Mouse (Mus musculus) CH12.LX (cell line): ENCODE results near the gene Ms4a4d. TPM values are rescaled to one million over a fixed set of nuclear protein-coding genes. Genes with fewer than 3 reads are reported as not detected.

ENCODE experiments used
- DNase-seq: peaks from one replicate; pipeline ENCODE4 v3.0.0-alpha.2; 2013; ENCODE audit errors: extremely low read depth
- H3K27ac ChIP-seq: 2 replicates; pipeline ENCODE4 v1.5.1; 2012; ENCODE audit warnings: low read depth, mild to moderate bottlenecking, control low read depth, moderate library complexity; ENCODE audit not compliant: insufficient read depth
- H3K27me3 ChIP-seq: replicated peaks from 2 replicates; pipeline ENCODE3; 2012; ENCODE audit warnings: inconsistent platforms
- H3K36me3 ChIP-seq, 2 experiments: replicated peaks in 1 of 2; 2 replicates each; pipeline versions ENCODE3 to v1.6.1; 2012; ENCODE audit warnings: inconsistent platforms in 1 of 2, low read length in 1 of 2, mild to moderate bottlenecking in 1 of 2, mixed read lengths in 1 of 2, moderate library complexity in 1 of 2; ENCODE audit not compliant: control insufficient read depth in 1 of 2, insufficient read depth in 1 of 2
- H3K4me1 ChIP-seq, 2 experiments: 2 replicates each; pipeline ENCODE4 v1.6.1; 2012; ENCODE audit warnings: inconsistent platforms in 1 of 2, moderate library complexity in 1 of 2; ENCODE audit not compliant: insufficient read depth in 2 of 2, control insufficient read depth in 1 of 2
- H3K4me2 ChIP-seq: 2 replicates; pipeline ENCODE4 v1.6.1; 2012; ENCODE audit warnings: low read depth, mild to moderate bottlenecking, control low read depth; ENCODE audit not compliant: poor library complexity, insufficient read depth, severe bottlenecking
- H3K4me3 ChIP-seq, 3 experiments: fragments of 150-350 bp in 1 of 3; sonication (generic) in 1 of 3; replicated peaks in 1 of 3; 2 replicates each; pipeline versions ENCODE3 to v1.5.1; 2011 to 2012; ENCODE audit warnings: low read depth in 2 of 3, low read length in 2 of 3, mild to moderate bottlenecking in 2 of 3, moderate library complexity in 2 of 3, control low read depth in 1 of 3, improper control_type of control experiment in 1 of 3, inconsistent platforms in 1 of 3, mixed read lengths in 1 of 3; ENCODE audit not compliant: poor library complexity in 1 of 3
- H3K79me2 ChIP-seq: replicated peaks from 2 replicates; pipeline ENCODE4 v1.6.1; 2012; ENCODE audit warnings: mild to moderate bottlenecking, moderate library complexity; ENCODE audit not compliant: control insufficient read depth, poor library complexity, insufficient read depth, severe bottlenecking; ENCODE audit errors: extremely low read depth
- H3K9ac ChIP-seq: 2 replicates; pipeline ENCODE4 v1.6.1; 2012; ENCODE audit warnings: low read depth, mild to moderate bottlenecking, control low read depth, moderate library complexity; ENCODE audit not compliant: insufficient read depth
- H3K9me3 ChIP-seq: replicated peaks from 2 replicates; pipeline ENCODE3; 2012; ENCODE audit warnings: low read length, inconsistent platforms, mixed read lengths
- BHLHE40 ChIP-seq: IDR thresholded peaks from 2 replicates; pipeline ENCODE4 v1.6.1; 2011; ENCODE audit warnings: mild to moderate bottlenecking, low read depth, low read length, improper control_type of control experiment
- CHD1 ChIP-seq: IDR thresholded peaks from 2 replicates; pipeline ENCODE4 v1.6.1; 2012; ENCODE audit warnings: low read depth, low read length, improper control_type of control experiment, inconsistent platforms
- CHD2 ChIP-seq: IDR thresholded peaks from 2 replicates; pipeline ENCODE4 v1.6.1; 2011; ENCODE audit warnings: low read length, improper control_type of control experiment
- ELF1 ChIP-seq: IDR thresholded peaks from 2 replicates; pipeline ENCODE4 v1.6.1; 2014; ENCODE audit warnings: low read depth, mild to moderate bottlenecking, inconsistent platforms, low read length, improper control_type of control experiment
- ETS1 ChIP-seq: conservative IDR thresholded peaks from 2 replicates; pipeline ENCODE4 v1.6.1; 2012; ENCODE audit warnings: low read depth, mild to moderate bottlenecking, inconsistent platforms, low read length, improper control_type of control experiment, moderate library complexity
- GABPA ChIP-seq: IDR thresholded peaks from 2 replicates; pipeline ENCODE4 v1.6.1; 2012; ENCODE audit warnings: low read depth, low read length, improper control_type of control experiment, inconsistent platforms; ENCODE audit not compliant: insufficient replicate concordance
- IRF4 ChIP-seq: IDR thresholded peaks from 2 replicates; pipeline ENCODE4 v1.6.1; 2014; ENCODE audit warnings: low read depth, mild to moderate bottlenecking, inconsistent platforms, low read length, improper control_type of control experiment
- JUND ChIP-seq: conservative IDR thresholded peaks from 2 replicates; pipeline ENCODE4 v1.6.1; 2011; ENCODE audit warnings: low read depth, low read length, improper control_type of control experiment
- MAFK ChIP-seq: IDR thresholded peaks from 2 replicates; pipeline ENCODE4 v1.6.1; 2011; ENCODE audit warnings: low read length, improper control_type of control experiment; ENCODE audit not compliant: insufficient replicate concordance
- MAX ChIP-seq: IDR thresholded peaks from 2 replicates; pipeline ENCODE4 v1.6.1; 2011; ENCODE audit warnings: low read length, improper control_type of control experiment
- MAZ ChIP-seq: IDR thresholded peaks from 2 replicates; pipeline ENCODE4 v1.6.1; 2012; ENCODE audit warnings: low read depth, mild to moderate bottlenecking, inconsistent platforms, low read length, improper control_type of control experiment, moderate library complexity
- MEF2A ChIP-seq: IDR thresholded peaks from 2 replicates; pipeline ENCODE4 v1.6.1; 2014; ENCODE audit warnings: low read depth, mild to moderate bottlenecking, inconsistent platforms, low read length, improper control_type of control experiment, borderline replicate concordance
- MYC ChIP-seq: IDR thresholded peaks from 2 replicates; pipeline ENCODE4 v1.6.1; 2011; ENCODE audit warnings: low read depth, mild to moderate bottlenecking, improper control_type of control experiment, low read length
- NRF1 ChIP-seq: IDR thresholded peaks from 2 replicates; pipeline ENCODE4 v1.6.1; 2014; ENCODE audit warnings: low read depth, mild to moderate bottlenecking, inconsistent platforms, low read length, improper control_type of control experiment, moderate library complexity
- PAX5 ChIP-seq: IDR thresholded peaks from 2 replicates; pipeline ENCODE4 v1.6.1; 2012; ENCODE audit warnings: low read length, inconsistent platforms, mixed read lengths
- POLR2A ChIP-seq: IDR thresholded peaks from 2 replicates; pipeline ENCODE4 v1.6.1; 2011; ENCODE audit warnings: low read depth, mild to moderate bottlenecking, improper control_type of control experiment, low read length
- POLR2AphosphoS2 ChIP-seq: IDR thresholded peaks from 2 replicates; pipeline ENCODE4 v1.6.1; 2011; ENCODE audit warnings: low read depth, low read length, improper control_type of control experiment
- RCOR1 ChIP-seq: conservative IDR thresholded peaks from 2 replicates; pipeline ENCODE4 v1.6.1; 2012; ENCODE audit warnings: low read depth, mild to moderate bottlenecking, inconsistent platforms, low read length, improper control_type of control experiment
- SIN3A ChIP-seq: IDR thresholded peaks from 2 replicates; pipeline ENCODE4 v1.6.1; 2012; ENCODE audit warnings: low read length, improper control_type of control experiment, inconsistent platforms
- SMC3 ChIP-seq: IDR thresholded peaks from 2 replicates; pipeline ENCODE4 v1.6.1; 2011; ENCODE audit warnings: low read depth, low read length, improper control_type of control experiment
- TCF12 ChIP-seq: IDR thresholded peaks from 2 replicates; pipeline ENCODE4 v1.6.1; 2014; ENCODE audit warnings: low read depth, mild to moderate bottlenecking, inconsistent platforms, low read length, improper control_type of control experiment
- USF1 ChIP-seq: IDR thresholded peaks from 2 replicates; pipeline ENCODE4 v1.6.1; 2014; ENCODE audit warnings: low read depth, mild to moderate bottlenecking, inconsistent platforms, low read length, improper control_type of control experiment
- ZC3H11A ChIP-seq: IDR thresholded peaks from 2 replicates; pipeline ENCODE4 v1.6.1; 2012; ENCODE audit warnings: low read depth, mild to moderate bottlenecking, inconsistent platforms, low read length, improper control_type of control experiment
- ZKSCAN1 ChIP-seq: IDR thresholded peaks from 2 replicates; pipeline ENCODE4 v1.6.1; 2012; ENCODE audit warnings: low read depth, inconsistent platforms, low read length, improper control_type of control experiment, borderline replicate concordance
- ZNF384 ChIP-seq: IDR thresholded peaks from 2 replicates; pipeline ENCODE4 v1.6.1; 2012; ENCODE audit warnings: low read depth, low read length, improper control_type of control experiment, inconsistent platforms
- dilution Hi-C: fragments of 300-500 bp; cut with MboI; formaldehyde crosslinking; loops from 2 replicates; pipeline ENCODE4 v1.14.3; 2020; ENCODE audit warnings: low sequenced_read_pairs; ENCODE audit not compliant: extremely low pct_unique_long_range_greater_than_20kb, extremely low pct_ligation_motif_present
- in situ Hi-C: fragments of 300-500 bp; cut with MboI; formaldehyde crosslinking; loops from 3 replicates; pipeline ENCODE4 v1.14.3; 2019; ENCODE audit warnings: low sequenced_read_pairs, low pct_ligation_motif_present, low pct_unique_long_range_greater_than_20kb, mixed read lengths
- polyA plus RNA-seq: library from polyadenylated mRNA; unstranded; fragments of >175 nt; gene quantifications from 2 replicates; pipeline ENCODE4 v1.2.1, GENCODE M21; 2012; ENCODE audit warnings: low read depth; ENCODE audit not compliant: insufficient read length
- total RNA-seq, 2 experiments: library from RNA; depleted of rRNA; stranded (reverse); fragments of 300-350 nt in 1 of 2; fragments of >200 nt in 1 of 2; gene quantifications; 2 replicates each; pipeline ENCODE4 v1.2.3; 2012 to 2014

Gene Ms4a4d
- total RNA-seq (2012; rRNA removed) (not detected in 2 replicates), total RNA-seq (2014; rRNA removed) (not detected in 2 replicates), polyA plus RNA-seq (not detected in 2 replicates)

GRCm38 (mm10) chr19:11536593-11536992 lies at the start of gene Ms4a4d:
Gene Ms4a4d (plus strand): TSS chr19:11536801.
- in situ Hi-C loops: no loop called here
- H3K79me2 ChIP-seq: no peaks in the 10 kb centered on the region
- TF ChIP-seq CHD1 (no peak), ETS1 (no peak), MEF2A (no peak), MAZ (no peak), BHLHE40 (no peak), USF1 (no peak), RCOR1 (no peak), SMC3 (no peak), GABPA (no peak), MAX (no peak), NRF1 (no peak), SIN3A (no peak), ZKSCAN1 (no peak), ZNF384 (no peak), JUND (no peak), PAX5 (no peak), POLR2A (no peak), MYC (no peak)
- H3K4me2 ChIP-seq: no peak within 1 kb of the TSS
- H3K9ac ChIP-seq: no peak within 1 kb of the TSS
- no peaks in the 10 kb centered on the region for H3K9me3 ChIP-seq
- peaks cover 3 to 20% of the 10 kb centered on the region in 2 experiments for H3K4me1 ChIP-seq
- no peaks in the 10 kb centered on the region for H3K36me3 ChIP-seq
- DNase-seq: no peak
- dilution Hi-C loops: no loop called here
- no peaks in the 10 kb centered on the region for H3K27me3 ChIP-seq
- no peak within 1 kb of the TSS for H3K4me3 ChIP-seq
- H3K27ac ChIP-seq: no peak within 1 kb of the TSS

GRCm38 (mm10) chr19:11491406-11492189 lies 45.0 kb upstream of the Ms4a4d start:
- Histone ChIP-seq H3K4me1 (peaks cover 20 to 49% of the 10 kb centered on the region in 2 experiments; a peak in 3 of 4 replicates), H3K9ac (no peak overlapping the region), H3K36me3 (no peaks in the 10 kb centered on the region), H3K79me2 (no peaks in the 10 kb centered on the region), H3K9me3 (no peaks in the 10 kb centered on the region), H3K27me3 (no peaks in the 10 kb centered on the region), H3K4me2 (no peak overlapping the region), H3K4me3 (no peak overlapping the region), H3K27ac (no peak overlapping the region; the same call in 1 of the 2 replicates)
- in situ Hi-C loops (no loop called here), dilution Hi-C loops (no loop called here)
- peak; percentile 51 for DNase-seq
- TF ChIP-seq TCF12: no peak
- TF ChIP-seq CHD2: no peak
- TF ChIP-seq ZC3H11A: no peak
- TF ChIP-seq POLR2AphosphoS2: no peak
- no peak for TF ChIP-seq ELF1
- TF ChIP-seq RCOR1: no peak
- TF ChIP-seq MAX: no peak
- no peak for TF ChIP-seq MAFK
- 0 out of 2 replicates have a peak, but pooled peaks have one; percentile 8 for TF ChIP-seq IRF4
- peak; percentile 15; the same call in 1 of the 2 replicates for TF ChIP-seq ZNF384
- no peak for TF ChIP-seq GABPA
